Mouse (Mus musculus): ENCODE results near the gene Irx6.

Gene Irx6

DNA sequence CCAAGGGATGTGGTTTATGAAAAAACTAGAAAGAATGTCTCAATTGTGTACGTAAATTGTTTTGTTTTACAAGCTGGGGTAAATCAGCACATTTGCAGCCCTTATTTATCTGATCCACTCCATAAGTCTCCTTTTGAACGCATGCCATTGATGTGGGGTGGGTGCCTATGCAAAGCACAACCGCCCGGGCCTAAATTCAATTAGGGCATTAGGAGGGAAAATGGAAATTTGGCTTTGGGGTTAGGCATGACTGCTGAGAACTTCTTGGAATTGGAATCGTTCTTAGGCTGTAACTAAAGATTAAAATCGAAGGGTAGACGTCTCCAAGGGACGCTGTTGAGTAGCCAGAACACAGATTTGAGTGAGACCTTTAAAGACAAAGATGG is 47.8 kb downstream of the Irx6 start:
- DNase-seq (ENCODE audit: low spot score in 2 of 2), result no peak

DNA sequence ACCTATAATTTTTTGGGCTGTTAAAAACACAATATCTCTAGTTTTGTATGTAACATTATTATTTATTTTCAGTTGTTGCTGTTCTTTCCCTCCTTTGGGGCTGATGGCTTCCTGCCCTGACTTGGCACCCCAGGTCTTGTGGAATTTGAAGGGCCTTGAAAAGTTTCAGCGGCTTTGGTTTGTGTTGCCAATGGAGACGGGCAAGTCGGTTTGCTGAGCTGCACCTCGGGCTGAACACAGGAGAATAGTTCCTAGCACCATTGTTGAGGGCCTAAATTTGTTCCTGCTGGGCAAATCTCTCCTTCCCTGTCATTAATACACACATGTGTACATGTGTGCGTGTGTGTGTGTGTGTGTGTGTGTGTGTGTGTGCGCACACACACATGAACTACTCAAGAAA is 49.2 kb downstream of the Irx6 start:
- no peak for DNase-seq (ENCODE audit: low spot score in 2 of 2)

DNA sequence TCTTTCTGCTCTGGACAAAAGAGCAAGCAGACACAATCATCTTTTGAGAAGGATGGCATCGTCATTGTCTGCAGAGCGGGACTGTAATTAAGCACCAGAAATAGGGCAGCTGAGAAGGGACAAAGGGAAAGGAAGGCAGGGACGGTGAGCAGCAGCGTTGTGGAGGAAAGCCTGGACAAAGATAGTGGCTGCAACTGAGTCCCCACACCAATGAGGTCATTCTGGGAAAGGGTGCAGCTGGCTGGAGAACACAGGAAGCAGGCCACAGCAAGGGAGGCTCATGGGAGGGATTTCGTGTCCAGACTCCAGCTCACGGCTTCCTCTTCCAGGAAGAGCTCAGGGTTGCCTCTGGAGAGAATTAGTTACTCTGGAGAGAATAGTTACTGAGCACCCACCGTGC is 49.9 kb downstream of the Irx6 start:
- DNase-seq (ENCODE audit: low spot score in 2 of 2), result no peak

DNA sequence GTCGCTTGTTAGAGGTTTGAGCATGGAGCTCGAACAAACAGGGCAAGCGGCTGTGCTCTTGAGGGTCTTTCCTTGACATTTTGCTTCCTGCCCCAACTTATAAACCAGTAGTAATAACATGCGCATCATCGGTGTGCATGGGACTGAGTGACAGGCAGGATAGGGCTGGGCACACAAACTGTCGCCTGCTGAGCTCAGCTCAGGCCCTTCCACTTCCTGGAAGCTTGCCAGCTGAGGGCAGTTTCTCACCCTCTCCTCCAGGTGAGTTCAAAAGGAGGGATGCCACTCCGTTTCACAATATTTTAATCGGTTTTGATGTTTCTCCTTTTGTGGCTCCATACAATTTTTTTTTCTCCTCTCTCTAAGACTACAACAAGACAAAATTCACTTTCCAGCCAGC is 50.3 kb downstream of the Irx6 start:
- DNase-seq (ENCODE audit: low spot score in 2 of 2), result no peak

Measured in urinary bladder, postnatal 4 days (tissue).